Mouse (Mus musculus) erythroblast, embryonic 14.5 days (primary cell): ENCODE data around the gene Vwa2.

ENCODE experiments used
- GATA1 ChIP-seq: IDR thresholded peaks from 2 replicates; pipeline ENCODE4 v1.6.1; 2012; ENCODE audit warnings: low read length, inconsistent platforms, mixed read lengths
- TAL1 ChIP-seq: IDR thresholded peaks from 3 replicates; pipeline ENCODE4 v1.6.1; 2012; ENCODE audit warnings: low read length, inconsistent platforms, mixed read lengths

DNA sequence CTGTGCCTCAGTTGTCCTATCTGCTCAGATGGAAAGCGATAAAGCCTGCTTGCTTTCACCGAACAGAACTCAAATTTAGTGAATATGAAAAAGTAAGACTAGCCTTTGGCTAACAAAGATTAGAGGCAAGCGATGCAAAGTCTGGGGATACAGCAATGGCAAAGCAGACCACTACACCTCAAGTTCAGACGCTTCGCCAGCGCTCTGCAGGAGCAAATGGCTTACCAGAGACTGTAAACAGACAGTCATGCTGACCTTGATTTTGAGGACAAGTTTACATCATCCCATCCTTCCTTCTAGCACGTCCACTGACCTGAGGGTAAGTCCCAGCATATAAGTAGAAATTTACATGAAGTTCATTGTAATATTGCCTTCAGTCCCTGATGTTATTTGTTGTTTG is 72.2 kb downstream of the Vwa2 start:
- TF ChIP-seq GATA1 (no peak), TAL1 (no peak)
